Comparison of ENCODE assay signal across 8 mouse cellular contexts in genomic region chr11:121014896-121015300, GRCm38 (mm10). TPM values are rescaled to one million over a fixed set of nuclear protein-coding genes. Genes with fewer than 3 reads are reported as not detected.
A peak's percentile ranks its signal among the peaks of the same experiment; 100 is the strongest.
DNase-seq lines count a peak whose midpoint lies in the region; ATAC-seq and TF ChIP-seq lines count a peak whose summit lies in the region.
"Had no signal": no experiment of that assay in that cellular context is flagged by ENCODE, and none has a peak within 500 bp of the region (broad histone marks: within the 10 kb centered on the region; RNA-seq: fewer than 3 reads in every experiment).

No protein-coding gene starts in this region.

- WGBS in intestine, embryonic 14.5 days, result 42% methylated on average over 19 of the region's 19 CpGs
- WGBS in liver, embryonic 15.5 days (ENCODE audit: insufficient replicate concordance), result 55% methylated on average over 19 of the region's 19 CpGs
- 45% methylated on average over 19 of the region's 19 CpGs for WGBS in olfactory bulb, adult 2 months

- peak overlapping the region; percentile 21 for H3K4me3 ChIP-seq in intestine, embryonic 14.5 days (ENCODE audit: low read depth, low read length)
- H3K4me3 ChIP-seq in liver, embryonic 15.5 days (replicated peaks), result no peak overlapping the region
- H3K4me3 ChIP-seq in olfactory bulb, adult 2 months (ENCODE audit: insufficient read depth, low read depth, low read length), result peak overlapping the region; percentile 16; the same call in 1 of the 2 replicates

- no peak for TF ChIP-seq CTCF in olfactory bulb, adult 2 months (IDR thresholded peaks at IDR 0.05; ENCODE audit: insufficient read depth, low read depth, low read length)

- H3K4me2 ChIP-seq in intestine, embryonic 14.5 days (ENCODE audit: low read length), result peak overlapping the region; percentile 46
- H3K4me2 ChIP-seq in liver, embryonic 15.5 days, result peak overlapping the region; percentile 27; the same call in 1 of the 2 replicates

- peaks cover 6% of the 10 kb centered on the region for H3K4me1 ChIP-seq in intestine, embryonic 14.5 days (replicated peaks; ENCODE audit: control insufficient read depth, insufficient read depth, low read length)
- no peaks in the 10 kb centered on the region for H3K4me1 ChIP-seq in liver, embryonic 15.5 days (replicated peaks)
- H3K4me1 ChIP-seq in olfactory bulb, adult 2 months (ENCODE audit: control insufficient read depth, insufficient read depth, low read length), result no peaks in the 10 kb centered on the region

- peak; percentile 68; the same call in 1 of the 2 replicates for ATAC-seq in intestine, embryonic 14.5 days (replicated peaks; ENCODE audit: low FRiP score, low TSS enrichment, low read depth)
- no peak for ATAC-seq in liver, embryonic 15.5 days (ENCODE audit: insufficient read depth)
- no peak for ATAC-seq in CD4-positive, CD25-positive, alpha-beta regulatory T cell, adult 4 months

- no peak overlapping the region; the same call in 1 of the 2 replicates for H3K27ac ChIP-seq in intestine, embryonic 14.5 days (ENCODE audit: low read depth)
- H3K27ac ChIP-seq in liver, embryonic 15.5 days (replicated peaks), result no peak overlapping the region
- H3K27ac ChIP-seq in olfactory bulb, adult 2 months (ENCODE audit: insufficient read depth, low read depth, low read length), result no peak overlapping the region

- no peaks in the 10 kb centered on the region for H3K27me3 ChIP-seq in intestine, embryonic 14.5 days (replicated peaks; ENCODE audit: control insufficient read depth, insufficient read depth, low read length)
- peaks cover 7% of the 10 kb centered on the region; the same call in 1 of the 2 replicates for H3K27me3 ChIP-seq in liver, embryonic 15.5 days

- DNase-seq in Muller cell, postnatal 12 days (ENCODE audit: inconsistent ontology term), result peak; percentile 34
- peak; percentile 72 for DNase-seq in cerebellum, adult 11 months
- peak; percentile 40 to 72 for DNase-seq in frontal cortex, adult 2 months (ENCODE audit: extremely low spot score in 1 of 2, low spot score in 1 of 2)
- peak; percentile 76 for DNase-seq in intestine, embryonic 14.5 days (ENCODE audit: low spot score)

- 0 out of 2 replicates have a peak overlapping the region, but pooled peaks have one; percentile 27 for H3K9ac ChIP-seq in intestine, embryonic 14.5 days (ENCODE audit: low read length)
- H3K9ac ChIP-seq in liver, embryonic 15.5 days, result no peak overlapping the region

- H3K36me3 ChIP-seq in intestine, embryonic 14.5 days (ENCODE audit: control insufficient read depth, insufficient read depth, low read length), result no peaks in the 10 kb centered on the region
- H3K36me3 ChIP-seq in liver, embryonic 15.5 days (replicated peaks), result no peaks in the 10 kb centered on the region

- TF ChIP-seq POLR2A in olfactory bulb, adult 2 months (IDR thresholded peaks at IDR 0.05; ENCODE audit: insufficient read depth, low read depth, low read length), result no peak

- no peaks in the 10 kb centered on the region for H3K9me3 ChIP-seq in intestine, embryonic 14.5 days (ENCODE audit: control insufficient read depth, low read length)
- H3K9me3 ChIP-seq in liver, embryonic 15.5 days (replicated peaks), result no peaks in the 10 kb centered on the region

RNA-seq across cellular contexts. Expression of gene Csnk1d, which starts 23.8 kb away (rescaled TPM):
- 103 and 105 TPM in 2 replicates for polyA plus RNA-seq in frontal cortex, adult 2 months (2012; rRNA removed)
- polyA plus RNA-seq in intestine, embryonic 14.5 days (2014; fragmentation: Nextera tagmentation; extraction: Ambion mirVana), result 68.7 and 70.2 TPM in 2 replicates
- polyA plus RNA-seq in liver, embryonic 15.5 days (2015; fragmentation: Nextera tagmentation; extraction: Ambion mirVana), result 36.1 and 38.5 TPM in 2 replicates
- not detected in 2 replicates for polyA plus RNA-seq in olfactory bulb, adult 2 months (2012; ENCODE audit: insufficient read depth, insufficient read length, low replicate concordance, missing spikeins)
- 10 to 100 TPM; 50.4 to 78.2 TPM for polyA plus RNA-seq in CD4-positive, CD25-positive, alpha-beta regulatory T cell, adult 4 months (2017; shearing (Covaris generic))

RNA-seq across cellular contexts. Expression of gene Cd7, which starts 24.3 kb away (rescaled TPM):
- polyA plus RNA-seq in frontal cortex, adult 2 months (2012; rRNA removed), result 1.5 and 1.8 TPM in 2 replicates
- polyA plus RNA-seq in intestine, embryonic 14.5 days (2014; fragmentation: Nextera tagmentation; extraction: Ambion mirVana), result 2.9 and 4.1 TPM in 2 replicates
- 0.70 and 0.97 TPM in 2 replicates for polyA plus RNA-seq in liver, embryonic 15.5 days (2015; fragmentation: Nextera tagmentation; extraction: Ambion mirVana)
- polyA plus RNA-seq in olfactory bulb, adult 2 months (2012; ENCODE audit: insufficient read depth, insufficient read length, low replicate concordance, missing spikeins), result not detected in 2 replicates
- polyA plus RNA-seq in CD4-positive, CD25-positive, alpha-beta regulatory T cell, adult 4 months (2017; shearing (Covaris generic)), result 10 to 100 TPM; 79.5 to 90.2 TPM

RNA-seq across cellular contexts. Expression of gene Sectm1b, which starts 48.5 kb away (rescaled TPM):
- polyA plus RNA-seq in frontal cortex, adult 2 months (2012; rRNA removed), result not detected in 2 replicates
- polyA plus RNA-seq in intestine, embryonic 14.5 days (2014; fragmentation: Nextera tagmentation; extraction: Ambion mirVana), result 1.5 and 1.8 TPM in 2 replicates
- 0.08 and 0.23 TPM in 2 replicates for polyA plus RNA-seq in liver, embryonic 15.5 days (2015; fragmentation: Nextera tagmentation; extraction: Ambion mirVana)
- polyA plus RNA-seq in olfactory bulb, adult 2 months (2012; ENCODE audit: insufficient read depth, insufficient read length, low replicate concordance, missing spikeins), result not detected in 2 replicates
- polyA plus RNA-seq in CD4-positive, CD25-positive, alpha-beta regulatory T cell, adult 4 months (2017; shearing (Covaris generic)), result not detected
- polyA plus RNA-seq: spleen, adult 2 months had no signal
